Mouse (Mus musculus): ENCODE results near the gene Gm4353.
A peak's percentile ranks its signal among the peaks of the same experiment; 100 is the strongest.
"Not testable (repeated sequence)": the region's sequence is repeated elsewhere in the genome, so short reads cannot be mapped to it uniquely, and the experiment has no call there.

The Gm4353 gene

GRCm38 (mm10) chr7:116084366-116084765 lies at the start of gene Gm4353:
TSS of gene Gm4353 (minus strand) at chr7:116084635.
- DNase-seq, result not testable (repeated sequence)

- DNase-seq, result peak; percentile 76 to 82
Measured at GRCm38 (mm10) chr7:116132078-116132477, 47.6 kb upstream of the Gm4353 start.

- DNase-seq, result no peak
Measured at GRCm38 (mm10) chr7:116131390-116131789, 47.0 kb upstream of the Gm4353 start.

- DNase-seq, result no peak
Measured at GRCm38 (mm10) chr7:116129374-116129773, 44.9 kb upstream of the Gm4353 start.

- DNase-seq, result no peak
Measured at GRCm38 (mm10) chr7:116128286-116128685, 43.9 kb upstream of the Gm4353 start.

GRCm38 (mm10) chr7:116127052-116127451 lies 42.6 kb upstream of the Gm4353 start:
- DNase-seq, result no peak

GRCm38 (mm10) chr7:116125671-116126070 lies 41.2 kb upstream of the Gm4353 start:
- DNase-seq, result no peak

GRCm38 (mm10) chr7:116124057-116124456 lies 39.6 kb upstream of the Gm4353 start:
- DNase-seq, result no peak

- no peak for DNase-seq
Measured at GRCm38 (mm10) chr7:116123597-116123985, 39.2 kb upstream of the Gm4353 start.

GRCm38 (mm10) chr7:116122981-116123596 lies 38.7 kb upstream of the Gm4353 start:
- no peak for DNase-seq

GRCm38 (mm10) chr7:116121202-116121601 lies 36.8 kb upstream of the Gm4353 start:
- DNase-seq, result no peak

GRCm38 (mm10) chr7:116120737-116121136 lies 36.3 kb upstream of the Gm4353 start:
- DNase-seq, result no peak

GRCm38 (mm10) chr7:116119306-116119857 lies 34.9 kb upstream of the Gm4353 start:
- no peak for DNase-seq

GRCm38 (mm10) chr7:116115991-116116390 lies 31.6 kb upstream of the Gm4353 start:
- no peak for DNase-seq

GRCm38 (mm10) chr7:116115216-116115930 lies 30.9 kb upstream of the Gm4353 start:
- no peak for DNase-seq

- DNase-seq, result no peak
Measured at GRCm38 (mm10) chr7:116111546-116111945, 27.1 kb upstream of the Gm4353 start.

- no peak for DNase-seq
Measured at GRCm38 (mm10) chr7:116110661-116111060, 26.2 kb upstream of the Gm4353 start.

- DNase-seq, result no peak
Measured at GRCm38 (mm10) chr7:116103091-116103490, 18.7 kb upstream of the Gm4353 start.

GRCm38 (mm10) chr7:116099952-116100528 lies 15.6 kb upstream of the Gm4353 start:
- no peak for DNase-seq

- DNase-seq, result no peak
Measured at GRCm38 (mm10) chr7:116093466-116093850, 9.0 kb upstream of the Gm4353 start.

GRCm38 (mm10) chr7:116092710-116093465 lies 8.5 kb upstream of the Gm4353 start:
- peak; percentile 92 to 96 for DNase-seq

GRCm38 (mm10) chr7:116060739-116061138 lies 23.7 kb downstream of the Gm4353 start:
- DNase-seq, result no peak

GRCm38 (mm10) chr7:116040470-116041019 lies 43.9 kb downstream of the Gm4353 start:
- DNase-seq, result no peak

Data from cerebellum, postnatal 36 days (tissue).